Mouse (Mus musculus): ENCODE data around the gene Atrip.

- no peak for TF ChIP-seq CTCF (IDR thresholded peaks at IDR 0.05; ENCODE audit: borderline replicate concordance, insufficient read depth, low read length)
- peak; percentile 84 for TF ChIP-seq POLR2A (IDR thresholded peaks at IDR 0.05; ENCODE audit: low read depth, low read length)
Observed at GRCm38 (mm10) chr9:109054712-109055111, 19.2 kb downstream of the Atrip start.

Measured in embryonic fibroblast, embryonic 13.5 days (primary cell).